Mouse (Mus musculus): ENCODE measurements around the gene Rab4a.

DNA sequence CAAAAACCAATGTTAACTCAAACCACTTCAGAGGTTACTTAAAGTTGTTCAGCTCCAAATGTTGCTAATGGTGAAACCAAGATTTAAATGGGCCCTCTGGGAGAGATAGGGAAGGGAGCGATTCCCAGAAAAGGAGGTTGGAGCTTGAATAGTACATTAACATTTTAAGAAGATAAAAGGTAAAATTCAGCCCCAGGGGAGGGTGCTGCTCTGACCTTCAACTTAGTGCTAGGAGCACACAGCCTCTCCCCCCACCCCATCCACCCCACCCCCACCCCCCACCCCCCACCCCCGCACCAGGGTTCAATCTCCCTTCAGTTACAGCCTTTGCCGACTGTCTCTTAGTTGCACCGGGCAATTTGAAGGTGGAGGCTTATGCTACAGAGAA lies 43.9 kb upstream of the Rab4a start:
- no peak for TF ChIP-seq CTCF (IDR thresholded peaks at IDR 0.05; ENCODE audit: insufficient read depth, low read length)
- no peak for TF ChIP-seq POLR2A (IDR thresholded peaks at IDR 0.05; ENCODE audit: borderline replicate concordance, extremely low read depth, low read depth, low read length)

All from lung, adult 2 months (tissue).